Mouse (Mus musculus): Measurements from ENCODE around the gene Kctd8. TPM values are rescaled to one million over a fixed set of nuclear protein-coding genes. Genes with fewer than 3 reads are reported as not detected.
"Not testable (repeated sequence)": the region's sequence is repeated elsewhere in the genome, so short reads cannot be mapped to it uniquely, and the experiment has no call there.

Kctd8 gene
- polyA plus RNA-seq, 1 experiment from 2014 or later, result 0.11 TPM

DNA sequence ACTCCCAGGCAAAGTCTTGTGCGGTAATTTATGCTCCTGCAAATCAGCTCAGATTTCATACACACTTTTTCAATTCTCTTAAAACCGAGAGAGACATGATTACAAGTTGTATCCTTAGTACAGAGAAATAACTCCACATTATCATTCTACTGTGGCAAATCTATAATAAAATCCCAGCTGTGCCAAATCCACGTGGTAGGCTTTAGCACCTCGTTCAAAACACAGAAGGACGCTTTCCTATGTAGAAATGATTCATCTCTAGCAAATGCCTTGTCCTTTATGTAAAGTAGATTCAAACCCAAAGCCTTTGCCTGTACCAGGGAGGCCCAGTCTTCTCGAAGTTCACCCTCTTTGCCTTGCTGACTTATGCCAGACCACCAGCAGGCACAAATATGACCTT, 57.1 kb downstream of the Kctd8 start:
- 59% methylated on average over 6 of the region's 6 CpGs for WGBS (ENCODE audit: insufficient replicate concordance)

DNA sequence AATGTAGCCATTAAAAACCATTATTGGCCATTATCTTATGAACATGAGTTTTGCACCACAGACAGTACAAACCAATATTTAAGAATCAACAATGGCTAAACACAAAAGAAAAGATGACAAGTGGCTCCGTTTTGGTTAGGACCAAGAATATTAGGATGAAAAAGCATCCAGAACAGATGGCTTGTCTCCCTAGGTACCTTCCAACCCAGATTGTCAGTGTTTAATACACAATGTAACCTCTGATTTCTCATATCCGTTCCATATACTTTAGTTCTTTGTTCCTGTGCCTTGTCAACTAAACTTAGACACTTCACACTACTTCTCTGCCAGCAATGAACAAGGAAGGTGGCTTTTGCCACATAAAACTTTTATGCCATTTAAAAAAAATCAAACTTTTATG, 89.1 kb downstream of the Kctd8 start:
- Histone ChIP-seq H3K27ac (no peak overlapping the region), H3K27me3 (replicated peaks) (no peaks in the 10 kb centered on the region), H3K9me3 (replicated peaks) (no peaks in the 10 kb centered on the region), H3K4me3 (no peak overlapping the region), H3K4me2 (no peak overlapping the region), H3K4me1 (no peaks in the 10 kb centered on the region), H3K9ac (no peak overlapping the region), H3K36me3 (no peaks in the 10 kb centered on the region)
- WGBS (ENCODE audit: insufficient replicate concordance), result 56% methylated on average over 2 of the region's 2 CpGs
- ATAC-seq, result no peak

More for the DNA sequence above, 57.1 kb downstream of the Kctd8 start:
- Histone ChIP-seq H3K36me3 (no peaks in the 10 kb centered on the region), H3K9me3 (replicated peaks) (no peaks in the 10 kb centered on the region), H3K27ac (no peak overlapping the region), H3K27me3 (replicated peaks) (no peaks in the 10 kb centered on the region), H3K4me3 (no peak overlapping the region), H3K9ac (no peak overlapping the region), H3K4me1 (no peaks in the 10 kb centered on the region), H3K4me2 (no peak overlapping the region)
- ATAC-seq, result no peak

GRCm38 (mm10) chr5:69241931-69242330, 99.5 kb downstream of the Kctd8 start:
- Histone ChIP-seq H3K27me3 (replicated peaks) (no peaks in the 10 kb centered on the region), H3K27ac (no peak overlapping the region), H3K36me3 (no peaks in the 10 kb centered on the region), H3K4me3 (no peak overlapping the region), H3K4me2 (no peak overlapping the region), H3K9ac (no peak overlapping the region), H3K9me3 (replicated peaks) (no peaks in the 10 kb centered on the region), H3K4me1 (no peaks in the 10 kb centered on the region)
- WGBS (ENCODE audit: insufficient replicate concordance), result 48% methylated on average over 1 of the region's 1 CpGs
- ATAC-seq, result no peak

- 42% methylated on average over 4 of the region's 4 CpGs for WGBS (ENCODE audit: insufficient replicate concordance)
These were observed 107.9 kb downstream of the Kctd8 start for GRCm38 (mm10) chr5:69233560-69233959.

GRCm38 (mm10) chr5:69231649-69232048, 109.8 kb downstream of the Kctd8 start:
- 61% methylated on average over 1 of the region's 1 CpGs for WGBS (ENCODE audit: insufficient replicate concordance)

More at GRCm38 (mm10) chr5:69233560-69233959, 107.9 kb downstream of the Kctd8 start:
- Histone ChIP-seq H3K36me3 (no peaks in the 10 kb centered on the region), H3K4me1 (no peaks in the 10 kb centered on the region), H3K9me3 (replicated peaks) (no peaks in the 10 kb centered on the region), H3K4me3 (no peak overlapping the region), H3K27me3 (replicated peaks) (no peaks in the 10 kb centered on the region), H3K9ac (no peak overlapping the region), H3K27ac (no peak overlapping the region), H3K4me2 (no peak overlapping the region)
- ATAC-seq, result no peak

GRCm38 (mm10) chr5:69227147-69227546, 114.3 kb downstream of the Kctd8 start:
- Histone ChIP-seq H3K9ac (no peak overlapping the region), H3K27me3 (replicated peaks) (no peaks in the 10 kb centered on the region), H3K36me3 (no peaks in the 10 kb centered on the region), H3K9me3 (replicated peaks) (no peaks in the 10 kb centered on the region), H3K4me1 (no peaks in the 10 kb centered on the region), H3K4me2 (no peak overlapping the region), H3K4me3 (no peak overlapping the region), H3K27ac (no peak overlapping the region)
- WGBS (ENCODE audit: insufficient replicate concordance), result 61% methylated on average over 2 of the region's 2 CpGs
- no peak for ATAC-seq

More at GRCm38 (mm10) chr5:69231649-69232048, 109.8 kb downstream of the Kctd8 start:
- H3K27me3 ChIP-seq (replicated peaks); H3K36me3 ChIP-seq; ATAC-seq; H3K9ac ChIP-seq; H3K9me3 ChIP-seq (replicated peaks); H3K4me3 ChIP-seq; H3K4me1 ChIP-seq; H3K27ac ChIP-seq; H3K4me2 ChIP-seq: not testable (repeated sequence)

DNA sequence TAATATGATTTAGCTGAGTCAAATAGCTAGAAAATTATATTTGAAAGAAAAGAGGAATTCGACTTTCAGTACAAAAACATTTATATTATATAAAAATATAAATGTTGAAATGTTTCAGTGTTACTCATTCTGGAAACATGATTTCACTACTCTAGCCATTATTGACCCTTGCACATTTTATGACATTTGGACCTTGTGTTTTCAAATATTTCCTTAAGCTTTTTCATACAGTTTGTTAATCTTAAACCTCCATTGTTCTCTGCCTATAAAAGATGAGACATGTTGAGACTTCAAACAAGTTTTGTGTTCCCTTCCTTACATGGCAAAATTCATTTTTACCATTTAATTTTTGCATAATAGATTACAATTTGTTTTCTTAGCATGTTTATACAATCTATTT, 118.9 kb downstream of the Kctd8 start:
- no peak overlapping the region for H3K27ac ChIP-seq
- no peaks in the 10 kb centered on the region for H3K9me3 ChIP-seq (replicated peaks)
- no peak overlapping the region for H3K4me2 ChIP-seq
- WGBS (ENCODE audit: insufficient replicate concordance), result 68% methylated on average over 1 of the region's 1 CpGs
- no peaks in the 10 kb centered on the region for H3K27me3 ChIP-seq (replicated peaks)
- no peak for ATAC-seq
- no peaks in the 10 kb centered on the region for H3K4me1 ChIP-seq
- H3K36me3 ChIP-seq, result no peaks in the 10 kb centered on the region
- H3K4me3 ChIP-seq, result no peak overlapping the region
- no peak overlapping the region for H3K9ac ChIP-seq

- no peaks in the 10 kb centered on the region for H3K27me3 ChIP-seq (replicated peaks)
- H3K36me3 ChIP-seq, result no peaks in the 10 kb centered on the region
- H3K9me3 ChIP-seq (replicated peaks), result no peaks in the 10 kb centered on the region
- 49% methylated on average over 3 of the region's 3 CpGs for WGBS (ENCODE audit: insufficient replicate concordance)
- H3K9ac ChIP-seq, result no peak overlapping the region
- H3K4me3 ChIP-seq, result no peak overlapping the region
- H3K27ac ChIP-seq, result no peak overlapping the region
- no peak for ATAC-seq
- no peaks in the 10 kb centered on the region for H3K4me1 ChIP-seq
- H3K4me2 ChIP-seq, result no peak overlapping the region
These were observed 126.3 kb downstream of the Kctd8 start for GRCm38 (mm10) chr5:69215216-69215615.

DNA sequence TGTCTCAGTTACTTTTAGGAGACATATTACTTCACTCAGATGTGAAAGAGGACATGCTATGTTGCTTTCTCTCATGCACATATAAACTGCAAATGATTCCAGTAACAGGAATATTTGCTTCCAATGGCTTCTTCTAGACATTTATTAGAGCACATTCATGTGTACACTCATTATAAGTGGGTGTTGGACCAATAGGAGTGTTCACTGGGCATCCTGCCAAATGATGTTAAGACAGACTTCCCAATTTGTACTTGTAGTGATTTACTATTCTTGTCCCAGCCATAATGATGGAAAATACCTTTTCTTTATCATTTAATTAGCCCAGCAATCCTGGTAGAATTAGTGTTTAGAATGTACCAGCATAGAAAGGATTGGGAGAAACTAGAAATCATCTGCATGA, 132.1 kb downstream of the Kctd8 start:
- Histone ChIP-seq H3K4me3 (no peak overlapping the region), H3K4me2 (no peak overlapping the region), H3K36me3 (no peaks in the 10 kb centered on the region), H3K4me1 (no peaks in the 10 kb centered on the region), H3K9ac (no peak overlapping the region), H3K9me3 (replicated peaks) (no peaks in the 10 kb centered on the region), H3K27me3 (replicated peaks) (no peaks in the 10 kb centered on the region), H3K27ac (no peak overlapping the region)
- no peak for ATAC-seq

DNA sequence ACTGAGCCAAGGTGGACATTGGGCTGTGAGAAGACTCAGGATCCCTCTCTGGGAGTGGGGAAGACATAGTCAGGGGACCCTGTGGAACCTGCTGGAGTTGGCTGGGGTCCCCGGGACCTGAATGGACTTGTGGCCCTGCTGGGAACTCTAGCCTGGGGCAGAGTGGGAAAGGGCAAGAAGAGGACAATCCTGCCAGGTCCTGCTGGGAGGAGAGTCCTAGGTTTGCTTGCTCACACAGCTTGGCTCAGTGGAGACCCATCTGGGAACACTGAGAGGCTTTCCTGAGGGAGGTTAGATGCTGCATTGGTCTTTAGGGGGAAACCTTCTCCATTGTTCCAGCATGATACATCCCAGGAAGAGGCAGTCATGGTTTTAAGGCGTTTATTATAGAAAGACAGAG, 133.8 kb downstream of the Kctd8 start:
- Histone ChIP-seq H3K4me2 (no peak overlapping the region), H3K4me1 (no peaks in the 10 kb centered on the region), H3K27me3 (replicated peaks) (no peaks in the 10 kb centered on the region), H3K36me3 (no peaks in the 10 kb centered on the region), H3K4me3 (no peak overlapping the region), H3K27ac (no peak overlapping the region), H3K9ac (no peak overlapping the region), H3K9me3 (replicated peaks) (no peaks in the 10 kb centered on the region)
- 52% methylated on average over 2 of the region's 2 CpGs for WGBS (ENCODE audit: insufficient replicate concordance)
- ATAC-seq, result no peak

DNA sequence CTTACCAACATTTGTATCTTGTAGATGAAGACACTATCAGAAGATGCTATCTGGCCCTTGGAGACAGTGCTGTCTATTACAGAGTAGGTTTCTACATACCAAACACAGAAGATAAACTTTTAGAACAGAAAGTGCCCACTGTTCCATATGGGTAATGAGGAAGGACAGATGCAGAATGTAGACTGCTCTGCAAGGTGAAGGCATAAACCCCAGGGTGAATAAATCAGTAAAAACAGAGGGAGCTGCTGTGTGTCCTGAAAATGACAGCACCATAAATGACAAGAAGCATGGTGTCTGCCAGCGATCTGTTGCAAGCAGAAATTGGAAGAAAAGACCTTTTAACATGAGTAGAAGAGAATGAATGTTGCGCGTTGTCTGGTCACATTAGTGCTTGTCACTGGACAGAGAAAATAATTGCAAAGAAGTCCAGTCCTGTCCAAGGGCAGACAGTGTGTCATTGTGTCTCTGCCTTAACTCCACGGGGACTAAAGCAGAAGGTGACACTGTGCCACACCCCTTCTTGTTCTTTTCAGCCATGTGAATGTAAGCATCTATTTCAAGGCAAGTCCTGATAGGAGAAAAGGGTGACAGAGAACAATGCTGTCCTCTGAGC, 181.5 kb downstream of the Kctd8 start:
- H3K27ac ChIP-seq, result no peak overlapping the region
- ATAC-seq, result no peak
- H3K9ac ChIP-seq, result no peak overlapping the region
- H3K9me3 ChIP-seq (replicated peaks), result no peaks in the 10 kb centered on the region
- H3K4me1 ChIP-seq, result no peaks in the 10 kb centered on the region
- WGBS (ENCODE audit: insufficient replicate concordance), result 77% methylated on average over 4 of the region's 4 CpGs
- H3K27me3 ChIP-seq (replicated peaks), result no peaks in the 10 kb centered on the region
- H3K36me3 ChIP-seq, result no peaks in the 10 kb centered on the region
- no peak overlapping the region for H3K4me2 ChIP-seq
- H3K4me3 ChIP-seq, result no peak overlapping the region

DNA sequence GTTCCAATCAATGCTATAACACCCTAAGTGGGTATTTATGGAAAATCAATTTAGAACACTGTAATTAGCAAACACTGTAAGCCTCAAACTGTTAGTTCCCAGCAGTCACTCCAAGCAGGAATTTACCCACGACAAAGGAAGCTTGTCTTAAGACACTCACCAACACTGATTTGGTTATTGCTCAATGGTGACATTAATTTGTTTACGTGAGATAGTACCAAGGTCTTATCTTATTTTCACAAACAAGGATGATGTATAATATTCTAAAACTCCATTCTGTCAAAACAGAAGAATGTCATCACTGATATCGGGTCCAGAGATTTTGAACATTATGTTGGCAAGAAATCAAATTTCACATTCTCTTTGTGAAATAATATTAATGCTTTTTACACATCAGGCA, 185.0 kb downstream of the Kctd8 start:
- Histone ChIP-seq H3K27me3 (replicated peaks) (no peaks in the 10 kb centered on the region), H3K9ac (no peak overlapping the region), H3K36me3 (no peaks in the 10 kb centered on the region), H3K9me3 (replicated peaks) (no peaks in the 10 kb centered on the region), H3K4me2 (no peak overlapping the region), H3K27ac (no peak overlapping the region), H3K4me1 (no peaks in the 10 kb centered on the region), H3K4me3 (no peak overlapping the region)
- 63% methylated on average over 3 of the region's 3 CpGs for WGBS (ENCODE audit: insufficient replicate concordance)
- no peak for ATAC-seq

DNA sequence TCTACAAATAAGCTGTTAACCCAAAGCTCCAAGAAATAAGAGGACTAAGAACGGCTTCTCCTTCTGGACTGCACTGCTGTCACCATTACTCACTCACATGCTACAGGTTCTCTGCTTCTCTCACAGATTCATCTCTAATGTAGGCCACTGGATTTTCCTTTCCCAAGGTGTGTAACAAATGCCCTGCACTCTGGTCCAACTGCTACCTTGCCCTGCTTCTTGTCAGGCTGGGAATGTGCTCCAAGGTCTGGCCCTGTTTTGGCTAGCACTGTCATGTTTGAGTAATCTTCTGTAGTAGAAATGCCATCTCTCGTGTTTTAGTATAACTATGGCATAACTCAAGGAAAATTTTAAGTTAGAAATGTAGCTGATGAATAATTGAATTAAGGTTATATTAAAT, 195.7 kb downstream of the Kctd8 start:
- Histone ChIP-seq H3K4me3 (no peak overlapping the region), H3K9me3 (replicated peaks) (no peaks in the 10 kb centered on the region), H3K9ac (no peak overlapping the region), H3K4me2 (no peak overlapping the region), H3K4me1 (no peaks in the 10 kb centered on the region), H3K27me3 (replicated peaks) (no peaks in the 10 kb centered on the region), H3K27ac (no peak overlapping the region), H3K36me3 (no peaks in the 10 kb centered on the region)
- no peak for ATAC-seq
- 55% methylated on average over 2 of the region's 2 CpGs for WGBS (ENCODE audit: insufficient replicate concordance)

Data from liver, embryonic 12.5 days (tissue).